Mouse (Mus musculus): ENCODE results near the gene 1810010D01Rik.

1810010D01Rik gene

DNA sequence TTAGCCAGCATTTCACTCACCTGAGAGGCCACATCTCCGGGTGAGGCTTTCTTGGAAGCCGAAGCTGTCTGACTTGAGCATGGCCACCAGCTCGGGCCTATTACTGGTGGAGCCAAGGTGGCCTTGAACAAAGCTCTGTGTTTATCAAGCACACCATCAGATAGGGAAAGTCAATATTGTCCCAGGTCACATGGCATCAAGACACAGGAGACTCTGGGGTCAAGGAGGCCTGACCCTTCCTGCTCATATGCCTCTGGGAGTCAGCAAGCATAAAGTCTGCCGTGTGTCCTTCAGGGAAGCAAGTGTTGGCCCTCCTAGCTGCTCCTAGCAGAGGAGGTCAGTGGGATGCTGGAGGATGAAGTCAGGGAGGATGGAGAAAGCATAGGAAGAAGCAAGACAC lies at the start of gene 1810010D01Rik:
1810010D01Rik (minus strand) TSS at position 114 of the 400 bp plus-strand sequence.
- no peak for DNase-seq (ENCODE audit: low spot score)

DNA sequence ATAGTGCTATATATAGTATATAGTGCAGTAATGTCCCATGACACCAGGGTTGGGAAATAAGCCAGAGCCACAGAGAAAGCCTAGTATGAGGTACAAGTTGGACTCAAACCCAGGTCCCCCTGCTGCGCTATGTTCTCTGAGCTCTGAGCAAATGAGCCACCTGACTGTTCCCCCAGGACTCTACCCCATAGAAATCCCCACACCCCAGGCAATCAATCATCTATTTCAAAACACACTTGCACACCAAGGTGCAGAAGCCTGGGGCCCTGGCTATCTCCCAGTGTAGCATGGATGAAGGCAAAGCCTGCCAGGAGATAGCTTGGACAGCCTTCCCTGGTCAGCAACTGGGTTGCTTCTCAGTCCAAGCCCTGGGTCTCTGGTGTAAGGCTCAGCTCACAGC lies 48.2 kb upstream of the 1810010D01Rik start:
- no peak for DNase-seq (ENCODE audit: low spot score)

DNA sequence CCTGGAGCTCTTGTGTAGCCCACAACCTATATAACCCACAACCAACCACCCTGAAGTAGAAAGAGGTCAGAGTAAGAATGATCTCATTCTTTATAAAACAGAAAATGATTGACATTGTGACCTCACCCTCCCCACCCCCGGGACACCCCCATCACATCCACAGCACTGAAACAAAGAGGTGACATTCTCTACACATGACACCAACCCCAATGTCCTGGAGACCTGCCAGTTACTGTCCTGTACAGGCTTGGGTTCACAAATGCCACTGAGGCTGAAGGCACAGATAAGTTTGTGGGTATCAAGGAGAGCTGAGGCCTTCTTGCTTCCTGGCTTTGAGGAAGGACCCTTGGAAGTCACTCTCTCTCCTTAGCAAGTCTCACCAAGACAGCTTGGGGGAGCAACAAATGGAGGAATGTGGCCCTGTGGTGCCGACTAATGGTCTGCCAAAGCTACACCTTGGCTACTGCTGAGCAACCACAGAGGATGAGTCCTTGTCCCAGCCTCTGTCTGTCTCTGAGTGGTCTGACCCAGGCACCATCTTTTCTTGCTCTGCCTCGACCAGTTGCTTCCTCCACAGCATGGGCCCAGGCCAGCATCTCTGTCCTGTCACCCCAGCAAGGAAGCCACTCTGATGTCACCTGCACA lies 46.2 kb upstream of the 1810010D01Rik start:
- DNase-seq (ENCODE audit: low spot score): no peak

DNA sequence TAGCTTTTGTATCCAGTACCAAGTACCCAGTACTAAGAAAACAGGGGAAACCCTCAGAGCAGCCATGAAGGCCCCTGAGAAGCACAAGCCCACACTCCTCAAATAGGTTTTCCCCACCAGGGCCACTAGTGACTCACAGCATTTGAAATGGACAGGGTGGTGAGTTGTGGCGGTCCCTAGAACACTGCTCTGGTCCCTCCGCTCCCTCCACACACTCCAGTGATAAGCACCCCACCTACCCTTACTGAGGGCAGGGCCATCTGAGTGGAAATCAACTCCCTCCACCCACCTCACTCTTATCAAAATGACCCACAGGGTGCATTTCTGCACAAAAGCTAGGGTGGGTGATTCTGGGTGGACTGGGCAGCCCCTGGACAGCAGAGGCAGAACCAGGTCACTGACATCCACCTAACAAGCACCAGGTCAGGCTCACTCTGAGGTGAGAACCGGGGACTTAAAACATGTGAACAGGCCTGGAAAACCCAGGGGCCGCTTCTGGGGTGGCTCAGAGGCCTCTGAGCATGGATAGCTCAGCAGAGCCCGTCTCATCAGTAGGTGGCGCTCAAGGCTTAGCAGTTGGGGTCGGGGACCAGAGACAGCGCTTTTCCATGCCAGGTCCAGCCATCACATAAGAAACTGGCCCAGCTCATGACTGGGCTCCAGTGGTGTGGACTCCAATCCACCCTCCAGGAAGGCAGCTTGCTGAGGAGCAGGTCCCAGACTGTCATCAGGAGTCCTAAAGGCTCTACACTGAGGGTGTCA lies 45.0 kb upstream of the 1810010D01Rik start:
- peak; percentile 22 for DNase-seq (ENCODE audit: low spot score)

DNA sequence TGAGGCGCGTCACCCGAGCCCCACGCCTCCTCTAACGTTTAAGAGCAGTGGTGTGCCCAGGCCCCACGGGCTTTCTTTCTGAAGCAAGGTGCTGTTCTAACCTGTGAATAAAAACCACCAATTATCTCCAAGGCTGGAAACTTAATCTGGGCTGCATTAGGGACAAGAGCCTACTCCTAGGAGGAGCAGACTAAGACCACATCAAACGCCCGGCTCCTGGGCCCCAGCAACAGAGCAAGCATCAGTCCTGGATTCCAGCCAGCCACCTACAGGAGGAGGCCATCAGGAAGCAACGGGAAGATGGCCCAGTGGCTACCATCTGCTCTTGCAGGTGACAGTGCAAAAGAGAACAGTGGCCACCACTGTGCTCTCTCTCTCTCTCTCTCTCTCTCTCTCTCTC lies 42.3 kb upstream of the 1810010D01Rik start:
- DNase-seq (ENCODE audit: low spot score): no peak

DNA sequence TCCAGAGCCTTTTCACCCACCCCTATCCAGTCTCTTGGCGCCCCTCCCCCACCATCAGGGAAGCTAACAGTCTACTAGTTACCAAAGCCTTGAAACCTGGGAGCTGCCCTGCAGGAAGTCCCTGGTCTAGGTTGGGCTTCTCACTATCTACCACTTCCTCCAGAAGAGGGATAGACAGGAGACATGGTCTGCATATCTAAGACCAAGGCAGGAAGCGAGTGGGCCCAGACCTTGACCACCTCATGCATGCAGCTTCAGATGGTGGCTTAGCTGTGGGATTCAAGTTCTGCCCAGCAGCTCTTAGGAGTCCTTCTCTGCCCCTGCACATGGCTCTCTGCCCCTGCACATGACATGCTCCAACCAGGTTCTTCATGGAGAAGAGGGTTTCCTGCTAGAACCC lies 41.0 kb upstream of the 1810010D01Rik start:
- DNase-seq (ENCODE audit: low spot score): no peak

DNA sequence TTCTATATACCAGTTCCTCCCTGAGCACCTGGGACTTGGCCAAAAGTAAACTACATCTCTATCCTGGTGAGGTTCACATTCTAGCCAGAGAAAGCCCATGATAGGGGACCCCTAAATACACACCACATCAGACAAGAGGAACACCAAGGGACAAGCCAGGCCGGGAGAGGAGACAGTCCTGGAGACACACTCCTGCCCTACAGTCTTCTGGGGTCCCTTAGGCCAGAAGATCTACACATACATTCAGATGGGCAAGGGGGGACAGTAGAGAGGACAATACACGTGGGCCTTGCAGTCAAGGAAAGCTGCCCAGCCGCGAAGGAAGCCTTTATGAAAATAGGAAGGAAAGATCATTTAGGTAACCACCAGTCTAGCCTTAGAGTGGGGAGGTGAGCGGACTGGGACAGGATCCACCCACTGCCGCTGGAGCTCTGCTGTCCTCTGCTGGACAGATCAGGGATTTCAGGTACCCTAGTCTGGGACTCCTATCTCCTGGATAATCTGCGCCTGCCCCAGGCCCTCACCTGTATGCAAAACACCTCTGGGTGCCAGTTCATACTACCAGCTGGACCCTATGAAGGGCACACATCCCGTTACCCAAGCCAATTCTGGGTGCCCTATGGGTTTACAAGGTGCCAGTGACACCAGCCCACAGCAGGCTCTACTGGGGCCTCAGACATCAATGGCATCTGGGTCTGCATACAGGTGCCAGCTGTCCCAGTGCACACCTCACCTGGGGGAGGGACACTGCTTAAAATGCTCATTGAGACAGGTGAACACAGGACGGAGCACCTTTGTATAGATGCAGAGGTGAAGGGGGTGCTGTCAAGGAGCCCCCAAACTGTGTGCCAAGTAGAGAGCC lies 35.2 kb upstream of the 1810010D01Rik start:
- DNase-seq (ENCODE audit: low spot score): peak; percentile 15

DNA sequence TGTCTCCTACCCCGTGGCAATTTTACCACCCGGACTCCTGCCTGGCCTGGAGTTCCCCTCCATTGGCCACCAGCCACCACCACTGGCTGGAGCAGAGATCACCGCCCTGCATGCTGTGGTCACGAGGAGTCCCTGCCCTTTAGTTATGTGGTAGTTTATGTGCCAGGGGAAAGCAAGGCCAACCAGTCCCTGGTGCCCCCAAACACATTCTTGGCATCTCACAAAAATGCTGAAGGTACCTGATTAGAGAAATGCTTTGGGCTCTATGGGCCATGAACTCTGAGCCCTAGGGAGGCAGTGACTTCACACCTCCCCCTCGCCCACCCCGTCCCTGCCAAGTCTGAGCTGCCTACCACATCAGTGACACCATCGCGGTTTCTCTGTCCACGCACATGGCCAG lies 34.1 kb upstream of the 1810010D01Rik start:
- no peak for DNase-seq (ENCODE audit: low spot score)

DNA sequence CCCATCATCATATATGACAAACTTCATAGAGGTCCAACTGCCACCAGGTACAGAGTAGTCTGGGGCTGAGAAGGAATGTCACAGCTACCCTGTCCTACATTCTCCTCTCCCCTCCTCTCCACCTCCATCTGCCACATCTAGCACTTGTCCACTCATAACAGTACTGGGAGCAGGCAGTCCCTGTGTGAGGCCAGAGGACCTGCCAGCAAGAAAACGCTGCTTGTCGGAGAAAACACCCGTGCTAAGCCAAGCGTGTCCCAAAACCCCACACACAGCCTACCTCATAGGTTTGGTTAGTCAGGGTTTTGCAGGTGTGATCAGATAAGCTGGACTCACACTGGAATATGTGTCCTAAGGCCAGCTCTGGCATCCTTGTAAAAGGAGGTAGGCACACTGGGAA lies 33.0 kb upstream of the 1810010D01Rik start:
- DNase-seq (ENCODE audit: low spot score): no peak

DNA sequence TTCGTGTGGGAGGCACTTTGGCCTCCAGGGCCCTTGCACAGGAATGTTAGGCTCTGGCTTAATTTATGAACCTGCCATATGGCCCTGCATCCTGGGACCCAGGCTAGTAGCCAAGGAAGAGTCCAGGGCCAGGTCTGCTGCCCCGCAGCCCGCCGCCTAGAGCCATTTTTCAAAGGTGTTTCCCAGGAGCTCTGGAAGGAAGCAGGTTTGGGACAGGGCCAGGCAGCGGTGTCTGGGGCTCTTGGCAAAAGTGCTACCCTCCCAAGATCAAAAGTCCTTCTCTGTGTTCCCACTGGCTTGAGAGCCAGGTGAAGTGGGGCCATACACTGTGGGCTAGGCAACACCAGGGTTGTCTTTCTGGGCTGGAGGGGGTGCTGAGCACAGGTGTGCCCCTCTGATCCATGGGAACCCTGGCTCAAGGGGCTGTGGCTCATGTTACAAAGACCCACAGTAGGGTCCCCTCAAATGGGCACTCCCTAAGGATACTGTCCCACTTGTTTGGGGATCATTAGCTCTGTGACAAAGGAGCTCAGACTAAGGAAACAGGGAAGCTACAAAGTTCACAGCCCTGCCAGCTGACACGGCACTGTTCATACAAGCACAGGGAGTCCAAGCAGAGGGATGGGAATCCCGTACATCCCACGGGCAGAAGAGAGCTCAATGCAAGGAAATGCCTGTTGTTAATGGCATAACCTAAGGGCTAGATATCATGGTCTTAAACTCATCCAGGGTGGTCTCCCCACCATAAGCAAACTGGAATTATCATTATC lies 32.0 kb upstream of the 1810010D01Rik start:
- no peak for DNase-seq (ENCODE audit: low spot score)

DNA sequence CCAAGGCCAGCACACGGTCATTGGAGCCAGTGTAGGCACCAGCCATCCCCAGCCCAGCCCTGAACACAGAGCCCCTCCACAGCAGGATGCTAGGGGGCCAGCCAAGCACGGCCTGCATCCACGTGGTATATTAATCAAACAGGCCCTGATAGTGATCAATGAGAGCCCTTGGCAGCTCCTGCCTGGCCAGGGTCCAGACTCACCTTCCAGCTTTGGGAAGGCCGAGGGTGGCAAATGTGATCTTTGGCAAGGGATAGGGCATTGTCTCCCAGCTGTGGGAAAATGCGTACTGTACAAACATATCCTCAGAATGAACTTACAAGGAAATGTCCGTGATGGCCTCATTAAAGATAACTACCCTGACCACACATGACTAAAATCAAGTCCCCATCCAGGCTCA lies 31.2 kb upstream of the 1810010D01Rik start:
- no peak for DNase-seq (ENCODE audit: low spot score)

DNA sequence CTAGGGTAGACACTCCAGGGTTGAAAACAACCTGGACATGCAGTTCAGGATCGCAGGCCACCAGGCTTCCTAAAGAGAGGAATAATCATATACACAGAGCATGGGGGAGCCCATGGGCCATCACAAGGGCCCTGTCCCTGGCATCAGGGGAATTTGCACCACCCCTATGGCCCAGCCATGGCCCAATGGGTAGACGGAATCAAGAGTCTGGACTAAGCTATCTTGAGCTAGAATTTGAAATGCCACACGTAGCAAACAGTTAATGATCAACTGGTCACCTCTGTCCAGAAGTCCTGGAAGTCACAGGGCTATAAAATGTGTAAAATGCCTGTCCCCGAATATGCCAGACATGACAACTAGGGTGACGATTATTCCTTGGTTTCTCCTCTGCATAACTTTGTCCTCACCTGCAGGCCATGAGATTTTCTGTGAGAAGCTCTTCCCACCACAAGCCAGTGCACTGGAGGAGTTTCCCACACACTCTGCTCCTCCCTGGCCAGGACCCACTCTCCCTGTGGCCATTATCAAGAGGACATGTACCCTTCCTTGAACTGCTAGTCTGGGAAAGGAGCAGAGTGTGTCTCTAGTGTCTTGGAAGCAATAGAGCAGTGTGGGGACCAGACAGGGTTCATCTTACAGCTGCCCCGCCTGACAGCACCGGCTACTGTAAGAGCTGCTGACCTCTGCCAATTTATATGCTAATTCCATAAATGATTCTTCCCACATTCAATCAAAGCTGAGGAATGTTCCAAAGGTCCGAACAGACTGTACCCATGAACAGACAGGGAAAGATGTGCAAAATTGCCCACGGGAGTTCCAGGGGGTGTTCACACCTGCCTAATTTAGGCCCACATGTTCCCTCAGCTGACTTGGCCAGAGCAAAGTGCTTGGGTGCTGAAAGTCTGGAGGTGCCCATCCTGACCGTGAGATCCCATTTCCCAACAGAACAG lies 27.2 kb upstream of the 1810010D01Rik start:
- no peak for DNase-seq (ENCODE audit: low spot score)

DNA sequence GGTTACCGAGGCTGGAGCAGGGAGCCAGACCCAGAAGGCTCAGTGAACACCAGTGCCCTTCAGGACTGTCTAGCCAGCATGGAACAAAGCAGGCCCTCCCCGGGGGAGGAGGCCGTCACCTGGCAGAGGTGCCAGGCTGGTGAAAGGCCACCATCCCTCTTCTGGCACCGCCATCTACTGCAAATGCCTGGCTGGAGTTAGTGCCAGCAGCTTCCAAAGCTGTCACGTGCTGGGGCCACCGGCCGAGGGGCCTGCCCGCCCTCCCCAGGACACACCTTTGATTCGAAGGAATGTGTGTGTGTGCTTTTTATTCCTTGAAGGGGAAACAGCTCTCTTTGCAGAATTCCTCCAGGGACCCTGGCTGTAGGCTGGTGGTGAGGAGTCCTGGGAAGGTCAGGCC lies 23.7 kb upstream of the 1810010D01Rik start:
- no peak for DNase-seq (ENCODE audit: low spot score)

DNA sequence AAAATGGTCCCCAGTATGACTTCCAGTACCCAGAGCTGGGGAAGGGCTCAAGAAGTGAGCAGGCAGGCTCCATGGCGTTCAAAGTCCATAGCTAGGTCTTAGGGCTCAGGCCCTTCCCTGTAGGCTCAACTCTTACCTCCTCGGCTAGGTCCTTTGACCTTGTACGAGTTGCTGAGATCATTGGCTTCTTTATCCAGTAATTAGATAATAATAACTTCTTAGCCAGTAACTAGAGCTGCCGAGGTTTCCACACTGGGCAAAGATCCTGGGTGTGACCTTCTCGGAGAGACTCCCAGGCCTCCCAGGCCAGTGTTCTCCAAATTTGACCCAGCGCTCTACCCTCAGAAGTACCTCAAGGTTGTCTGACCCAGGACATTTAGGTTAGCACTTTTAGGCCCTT lies 18.7 kb upstream of the 1810010D01Rik start:
- DNase-seq (ENCODE audit: low spot score): no peak

DNA sequence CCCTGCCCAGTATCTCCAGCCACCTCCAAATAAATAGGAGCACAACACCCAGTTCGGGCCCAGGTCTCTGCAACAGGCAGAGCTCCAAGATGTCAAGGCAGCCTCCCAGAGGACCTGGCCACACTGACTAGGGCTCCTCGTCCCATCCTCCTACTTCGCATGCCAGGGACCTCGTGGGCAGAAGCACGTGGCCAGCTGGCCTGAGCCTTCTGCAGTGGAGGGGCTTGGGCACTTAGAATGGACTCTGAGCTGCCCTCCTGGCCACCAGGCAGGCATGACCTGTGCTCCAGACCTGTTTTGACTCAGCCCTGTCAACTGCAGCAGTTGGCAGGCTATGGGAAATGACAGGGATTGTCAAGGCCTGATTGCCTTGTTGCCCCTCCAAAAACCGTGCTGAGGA lies 17.7 kb upstream of the 1810010D01Rik start:
- no peak for DNase-seq (ENCODE audit: low spot score)

DNA sequence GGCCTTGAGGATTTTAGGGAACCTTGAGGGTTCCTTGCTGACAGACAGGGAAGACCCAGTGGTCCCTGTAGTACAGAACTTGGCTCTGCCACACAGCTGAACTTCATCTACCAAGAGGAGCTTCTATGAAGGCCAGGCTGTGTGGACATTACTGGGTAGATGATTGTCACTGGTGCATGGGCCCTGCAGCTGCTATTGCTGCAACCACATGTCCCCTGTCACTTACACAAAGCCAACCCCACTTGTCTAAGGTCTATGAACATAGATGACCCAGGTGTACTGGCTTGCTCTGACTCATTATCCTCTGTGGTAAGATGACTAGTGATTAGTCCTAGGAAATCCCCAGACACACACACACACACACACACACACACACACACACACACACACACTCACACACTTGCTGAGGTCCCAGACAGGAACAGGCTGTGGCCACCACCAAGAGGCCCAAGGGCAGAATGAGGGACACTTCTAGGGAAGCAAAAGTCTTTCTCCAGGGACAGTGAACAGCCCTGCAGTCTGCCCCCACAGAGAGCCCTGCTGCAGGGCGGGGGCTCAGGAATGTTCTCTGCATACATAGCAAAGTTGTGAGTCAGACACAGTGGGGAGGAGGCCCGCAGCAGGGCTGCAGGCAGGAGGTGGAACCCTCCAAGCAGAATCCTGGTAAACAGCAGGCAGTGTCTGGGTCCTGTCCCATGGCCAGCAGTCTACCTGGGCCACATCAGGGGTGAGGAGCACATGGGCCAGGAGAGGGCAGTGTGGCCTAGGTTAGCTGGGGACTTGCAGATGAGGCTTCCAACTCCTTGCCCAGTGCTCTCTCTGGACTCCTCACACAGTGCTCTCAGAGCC lies 14.1 kb upstream of the 1810010D01Rik start:
- no peak for DNase-seq (ENCODE audit: low spot score)

DNA sequence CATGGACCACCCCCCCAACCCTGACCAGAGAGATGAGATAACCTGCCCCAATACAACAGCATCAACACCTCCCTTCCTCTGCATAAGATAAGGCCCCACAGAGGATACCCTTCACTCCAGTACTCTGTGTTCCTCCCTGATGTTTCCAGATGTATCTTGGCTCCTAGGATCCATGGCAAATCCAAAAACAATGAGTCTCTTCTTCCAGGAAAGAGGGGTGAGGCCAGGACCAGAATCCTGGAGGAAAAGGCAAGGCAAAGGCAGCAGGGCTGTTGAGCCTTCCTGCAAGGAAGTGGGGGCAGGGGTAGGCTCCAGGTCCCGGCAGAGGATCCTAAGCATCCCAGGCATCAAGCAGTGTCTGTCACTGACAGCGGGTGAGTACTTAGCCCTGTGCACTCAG lies 13.4 kb upstream of the 1810010D01Rik start:
- no peak for DNase-seq (ENCODE audit: low spot score)

DNA sequence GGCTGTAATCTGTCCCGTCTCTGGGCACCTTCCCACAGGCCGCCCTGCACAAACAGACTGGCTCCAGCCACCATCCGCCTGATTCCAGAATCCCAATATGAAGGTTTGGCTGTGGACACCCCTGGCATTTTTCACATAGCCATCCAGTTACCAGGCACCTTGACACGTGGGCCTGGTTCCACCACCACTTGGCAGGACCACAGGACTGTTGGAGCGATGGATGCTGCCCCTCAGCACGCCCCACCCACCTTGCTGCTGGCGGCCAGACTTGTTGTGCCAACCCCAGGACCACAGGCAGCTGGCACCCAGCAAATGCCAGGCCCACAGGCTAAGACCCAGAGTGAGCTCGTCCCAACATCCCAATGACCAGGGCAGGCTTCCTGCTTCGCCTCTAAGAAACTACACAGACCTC lies 11.5 kb upstream of the 1810010D01Rik start:
- no peak for DNase-seq (ENCODE audit: low spot score)

DNA sequence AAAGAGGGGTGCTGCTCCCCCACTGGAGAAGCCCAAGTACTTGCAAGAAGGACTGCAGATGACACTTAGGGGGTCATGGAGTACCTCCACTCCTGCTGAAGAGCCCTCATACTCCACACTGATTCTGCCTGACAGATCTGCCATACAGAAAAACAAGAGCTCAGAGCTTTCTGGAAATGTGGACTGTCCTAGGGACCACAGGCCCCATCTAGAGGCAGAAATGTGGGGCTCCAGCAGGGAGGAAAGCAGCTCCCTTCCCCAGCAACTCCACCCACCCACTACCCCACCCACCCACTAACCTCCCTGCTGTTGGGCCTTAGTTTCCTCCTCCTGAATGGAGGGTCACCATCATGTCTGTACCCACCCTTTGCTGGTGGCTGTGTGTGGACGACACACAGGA lies 8.7 kb upstream of the 1810010D01Rik start:
- no peak for DNase-seq (ENCODE audit: low spot score)

DNA sequence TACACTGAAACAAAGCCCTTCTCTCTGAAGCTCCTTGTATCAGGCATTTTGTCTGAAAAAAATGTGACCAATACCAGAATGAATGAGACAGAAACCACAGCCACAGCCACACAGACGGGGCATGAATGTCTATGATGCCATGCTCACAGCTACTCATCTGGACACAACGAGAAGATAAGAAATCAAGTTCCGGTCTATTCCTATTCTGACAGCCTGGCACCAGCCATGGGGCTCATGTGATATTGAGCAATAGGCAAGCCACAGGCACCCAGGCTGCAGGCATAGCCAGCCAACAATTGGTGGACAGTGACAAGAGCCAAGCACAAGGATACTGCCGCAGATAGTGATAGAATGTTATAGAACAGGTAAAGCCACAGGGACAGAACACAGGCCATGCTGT lies 7.6 kb upstream of the 1810010D01Rik start:
- DNase-seq (ENCODE audit: low spot score): no peak
